Mouse (Mus musculus) heart, postnatal 0 days (tissue): Measurements from ENCODE around the gene Pacsin1. TPM values are rescaled to one million over a fixed set of nuclear protein-coding genes. Genes with fewer than 3 reads are reported as not detected.

Source experiments
- ATAC-seq: fragments of 200-750 bp; cut with Nextera tagmentation; 2 replicates; pipeline ENCODE4 v1.8.0; 2017; ENCODE audit warnings: low read depth, moderate number of reproducible peaks, moderate library complexity; ENCODE audit not compliant: insufficient read depth
- DNase-seq: peaks from one replicate; pipeline ENCODE4 v3.0.0-alpha.2; 2016; ENCODE audit warnings: low spot score
- H3K27ac ChIP-seq: fragments of 300-500 bp; sonication (generic); 2 replicates; pipeline ENCODE4 v1.5.1; 2014; ENCODE audit warnings: low read depth, mild to moderate bottlenecking
- H3K27me3 ChIP-seq: fragments of 300-500 bp; sonication (generic); 2 replicates; pipeline ENCODE4 v1.6.1; 2014; ENCODE audit warnings: low read length, mixed read lengths; ENCODE audit not compliant: control insufficient read depth, insufficient read depth
- H3K36me3 ChIP-seq: fragments of 300-500 bp; sonication (generic); replicated peaks from 2 replicates; pipeline ENCODE4 v1.6.1; 2014; ENCODE audit warnings: low read length, mixed read lengths; ENCODE audit not compliant: control insufficient read depth, insufficient read depth
- H3K4me1 ChIP-seq: fragments of 300-500 bp; sonication (generic); 2 replicates; pipeline ENCODE4 v1.6.1; 2014; ENCODE audit warnings: antibody characterized with exemption; ENCODE audit not compliant: control insufficient read depth, insufficient read depth
- H3K4me2 ChIP-seq: fragments of 300-500 bp; sonication (generic); 2 replicates; pipeline ENCODE4 v1.6.1; 2014; ENCODE audit warnings: low read depth, mild to moderate bottlenecking, low read length, moderate library complexity
- H3K4me3 ChIP-seq: fragments of 300-500 bp; sonication (generic); 2 replicates; pipeline ENCODE4 v1.5.1; 2014; ENCODE audit warnings: low read depth, low read length
- H3K9ac ChIP-seq: fragments of 300-500 bp; sonication (generic); replicated peaks from 2 replicates; pipeline ENCODE4 v1.6.1; 2014; ENCODE audit warnings: low read depth, low read length, mixed read lengths
- H3K9me3 ChIP-seq: fragments of 300-500 bp; sonication (generic); replicated peaks from 2 replicates; pipeline ENCODE4 v1.6.1; 2016; ENCODE audit warnings: low read length; ENCODE audit not compliant: control insufficient read depth
- CTCF ChIP-seq: IDR thresholded peaks from 2 replicates; pipeline ENCODE4 v1.5.1; 2016; ENCODE audit warnings: antibody characterized with exemption, control low read depth, low read depth
- EP300 ChIP-seq: IDR thresholded peaks from 2 replicates; pipeline ENCODE4 v1.6.1; 2016; ENCODE audit warnings: antibody characterized with exemption, low read depth
- WGBS: fragments of 180-500 bp; shearing (Covaris S2); extraction: QIAGEN DNeasy Blood & Tissue Kit; methylation state at CpG from one replicate; pipeline ENCODE4 v1.1.7; 2014; 5-methylcytosine and 5-hydroxymethylcytosine counted together
- polyA plus RNA-seq: library from polyadenylated mRNA; unstranded; fragments of >200 nt; fragmentation: Nextera tagmentation; extraction: Ambion mirVana; gene quantifications from 2 replicates; pipeline ENCODE4 v1.2.1, GENCODE M21; 2015
- total RNA-seq: library from RNA; depleted of rRNA; stranded (reverse); fragments of >200 nt; gene quantifications from 2 replicates; pipeline ENCODE4 v1.2.3, GENCODE M21; 2014; ENCODE audit warnings: low replicate concordance

Pacsin1 gene
- total and polyA plus RNA-seq, 2 experiments from 2014 or later = 0.04 TPM; not detected in 1

DNA sequence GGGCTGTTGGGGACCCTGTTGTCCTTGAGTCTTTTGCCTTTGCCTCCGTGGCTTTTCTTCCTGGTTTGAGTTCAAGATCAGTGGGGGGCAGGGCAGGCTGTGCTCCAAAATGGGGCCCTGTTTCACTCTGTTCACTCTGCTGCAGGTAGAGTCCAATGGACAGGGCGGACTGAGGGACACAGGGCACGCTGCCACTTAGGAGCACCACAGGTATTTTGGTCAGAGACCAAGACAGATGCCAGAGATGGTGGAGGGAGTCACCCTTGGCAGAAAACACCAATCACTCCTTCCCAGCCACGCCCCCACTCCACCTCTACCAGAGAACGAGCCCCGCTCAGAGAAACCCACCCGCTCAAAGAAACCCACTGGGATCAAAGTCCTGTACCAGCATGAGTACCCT, 9.5 kb upstream of the Pacsin1 start:
- Histone ChIP-seq H3K4me2 (no peak overlapping the region), H3K9me3 (0 out of 2 replicates have a peak, but pooled peaks cover 3% of the 10 kb centered on the region), H3K27me3 (no peaks in the 10 kb centered on the region), H3K4me1 (no peaks in the 10 kb centered on the region), H3K27ac (no peak overlapping the region), H3K36me3 (no peaks in the 10 kb centered on the region), H3K4me3 (no peak overlapping the region), H3K9ac (no peak overlapping the region)
- DNase-seq (no peak), ATAC-seq (no peak)
- 47% methylated on average over 7 of the region's 7 CpGs for WGBS
- TF ChIP-seq EP300 (no peak), CTCF (no peak)

- H3K36me3 ChIP-seq = no peaks in the 10 kb centered on the region
- no peak overlapping the region for H3K27ac ChIP-seq
- no peak overlapping the region for H3K9ac ChIP-seq
- no peaks in the 10 kb centered on the region for H3K4me1 ChIP-seq
- no peaks in the 10 kb centered on the region for H3K9me3 ChIP-seq
- ATAC-seq = no peak
- WGBS = 9% methylated on average over 12 of the region's 12 CpGs
- peaks cover 7% of the 10 kb centered on the region for H3K27me3 ChIP-seq
- TF ChIP-seq CTCF (peak; percentile 60), EP300 (no peak)
- no peak overlapping the region for H3K4me2 ChIP-seq
- no peak overlapping the region for H3K4me3 ChIP-seq
- DNase-seq = peak; percentile 25
Observed at GRCm38 (mm10) chr17:27650160-27650559, 5.1 kb upstream of the Pacsin1 start.

DNA sequence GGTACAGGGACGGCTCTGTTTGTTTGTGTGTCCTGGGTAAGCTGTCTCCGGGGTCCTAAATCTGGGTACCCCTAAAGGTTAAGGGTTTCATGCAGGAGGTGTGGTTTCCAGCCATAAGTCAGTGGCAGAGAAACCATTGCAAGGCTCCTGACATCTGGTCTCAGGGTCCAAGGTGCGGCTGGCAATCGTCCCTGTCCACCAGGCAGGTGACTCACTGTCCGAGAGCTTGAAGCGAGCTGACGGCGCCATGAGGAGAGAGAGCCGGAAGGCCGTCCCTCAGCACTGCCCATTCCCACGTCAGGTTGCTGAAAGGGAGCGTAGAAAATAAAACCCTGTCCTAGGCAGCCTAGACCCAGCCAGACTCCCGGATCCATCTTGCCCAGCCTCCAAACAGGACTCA, 4.7 kb upstream of the Pacsin1 start:
- H3K9ac ChIP-seq = no peak overlapping the region
- TF ChIP-seq EP300 (no peak), CTCF (no peak)
- H3K4me2 ChIP-seq = no peak overlapping the region
- no peak overlapping the region for H3K4me3 ChIP-seq
- 74% methylated on average over 13 of the region's 13 CpGs for WGBS
- peaks cover 2% of the 10 kb centered on the region for H3K4me1 ChIP-seq
- H3K27me3 ChIP-seq = peaks cover 11% of the 10 kb centered on the region
- H3K27ac ChIP-seq = no peak overlapping the region
- no peaks in the 10 kb centered on the region for H3K36me3 ChIP-seq
- ATAC-seq (no peak), DNase-seq (no peak)
- H3K9me3 ChIP-seq = no peaks in the 10 kb centered on the region

DNA sequence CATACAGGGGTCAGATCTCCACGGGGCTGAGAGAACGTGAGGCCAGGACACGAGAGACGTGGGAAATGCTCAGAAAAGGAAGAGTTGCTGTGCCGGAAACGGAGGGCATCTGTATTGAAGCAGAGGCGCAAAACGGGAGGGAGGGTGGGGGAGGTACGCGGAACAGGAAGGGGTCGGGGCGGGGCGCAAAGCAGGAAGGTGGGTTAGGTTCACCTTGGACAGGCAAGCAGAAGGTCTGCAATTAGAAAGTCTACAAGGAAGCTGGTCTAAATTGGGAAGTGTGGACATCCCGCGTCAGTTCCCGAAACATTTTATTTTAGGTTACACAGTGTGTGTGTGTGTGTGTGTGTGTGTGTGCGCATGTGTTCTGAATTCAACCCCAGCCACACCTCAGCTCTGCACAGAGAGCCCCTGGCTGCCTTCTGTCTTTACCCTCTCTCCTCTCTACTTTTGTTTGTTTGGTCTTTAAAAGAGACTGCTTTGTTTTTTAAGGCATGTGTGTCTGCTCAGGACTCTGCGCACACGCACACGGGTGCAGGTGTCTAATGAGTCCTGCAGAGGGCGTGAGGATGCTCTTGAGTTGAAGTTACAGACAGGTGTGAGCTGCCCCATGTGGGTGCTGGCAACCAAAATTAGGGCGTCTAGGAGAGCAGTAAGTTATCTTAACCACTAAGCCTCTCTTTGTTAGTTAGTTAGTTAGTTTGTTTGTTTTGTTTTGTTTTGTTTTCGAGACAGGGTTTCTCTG, 3.1 kb upstream of the Pacsin1 start:
- H3K4me1 ChIP-seq = peaks cover 6% of the 10 kb centered on the region
- no peak overlapping the region for H3K9ac ChIP-seq
- DNase-seq = no peak
- no peak for TF ChIP-seq CTCF
- no peak for TF ChIP-seq EP300
- H3K36me3 ChIP-seq = no peaks in the 10 kb centered on the region
- H3K4me3 ChIP-seq = no peak overlapping the region
- no peak overlapping the region for H3K4me2 ChIP-seq
- no peaks in the 10 kb centered on the region for H3K9me3 ChIP-seq
- H3K27ac ChIP-seq = no peak overlapping the region
- whole genome bisulfite sequencing = 73% methylated on average over 23 of the region's 23 CpGs
- peaks cover 24% of the 10 kb centered on the region for H3K27me3 ChIP-seq
- ATAC-seq = no peak

DNA sequence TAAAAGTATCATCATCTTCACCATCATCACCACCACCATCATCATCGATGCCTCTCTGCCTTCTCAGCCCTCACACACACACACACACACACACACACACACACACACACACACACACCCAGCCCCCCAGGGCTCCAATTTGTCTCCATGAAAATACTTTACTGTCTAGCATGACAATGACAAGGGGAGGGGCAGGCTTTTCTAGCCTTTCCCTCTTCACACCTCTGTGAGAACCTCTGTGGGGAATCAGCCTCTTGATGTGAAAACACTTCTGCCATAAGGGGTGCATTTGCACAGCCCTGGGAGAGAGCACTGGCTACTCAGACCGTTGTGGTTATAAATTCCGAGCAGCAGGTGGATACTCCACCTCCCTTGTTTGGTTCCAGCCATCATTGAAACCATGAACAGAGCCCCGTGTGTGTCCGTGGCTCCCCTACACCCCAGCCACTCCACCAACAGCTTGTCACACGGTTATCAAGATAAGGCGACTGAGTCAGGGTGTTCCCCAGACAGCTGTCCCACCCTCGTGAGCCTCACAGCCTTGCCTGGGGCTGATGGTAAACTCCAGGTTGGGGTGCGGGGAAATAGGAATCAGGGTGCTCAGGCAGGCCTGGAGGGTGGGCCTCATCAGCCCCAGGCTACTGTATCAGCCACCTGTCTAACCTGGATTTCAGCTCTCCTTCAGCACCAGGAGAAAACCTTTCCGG, 1.9 kb upstream of the Pacsin1 start:
- H3K4me2 ChIP-seq = no peak overlapping the region
- no peak overlapping the region for H3K4me3 ChIP-seq
- H3K9ac ChIP-seq = no peak overlapping the region
- H3K36me3 ChIP-seq = no peaks in the 10 kb centered on the region
- ATAC-seq (no peak), DNase-seq (no peak)
- no peak overlapping the region for H3K27ac ChIP-seq
- H3K4me1 ChIP-seq = peaks cover 6% of the 10 kb centered on the region
- H3K9me3 ChIP-seq = no peaks in the 10 kb centered on the region
- H3K27me3 ChIP-seq = peaks cover 30% of the 10 kb centered on the region
- 53% methylated on average over 10 of the region's 10 CpGs for WGBS
- TF ChIP-seq CTCF = no peak
- TF ChIP-seq EP300 = no peak
